Mouse (Mus musculus): ENCODE measurements at regions not wholly inside any gene's neighbourhood (a gene's known extent, or its start where the extent isn't known, plus 50 kb on each side); places are given as distances from the start of the nearest gene placed in this dataset.
"Not testable (repeated sequence)": the region's sequence is repeated elsewhere in the genome, so short reads cannot be mapped to it uniquely, and the experiment has no call there.

DNA sequence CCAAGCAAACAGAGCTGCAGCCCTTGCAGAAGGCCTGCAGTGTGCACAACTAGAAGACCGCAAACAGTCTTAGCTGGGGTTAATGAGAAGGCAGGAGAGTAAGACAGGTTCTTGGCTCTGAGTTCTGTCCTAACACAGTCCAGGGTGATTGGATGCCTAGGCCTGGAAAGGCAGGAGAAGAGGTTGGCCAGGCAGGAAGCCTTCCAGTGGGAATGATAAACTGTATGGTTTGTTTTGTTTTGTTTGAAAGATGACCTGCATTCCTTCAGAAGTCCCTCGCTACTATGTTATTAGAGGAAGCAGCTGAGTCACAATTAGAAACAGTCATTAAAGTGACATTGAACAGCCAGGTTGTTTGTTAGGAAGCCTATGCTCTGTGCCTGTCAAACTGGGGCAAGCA lies 831.5 kb downstream of the Gm9195 start:
- no peak for DNase-seq (ENCODE audit: low spot score in 2 of 2)

DNA sequence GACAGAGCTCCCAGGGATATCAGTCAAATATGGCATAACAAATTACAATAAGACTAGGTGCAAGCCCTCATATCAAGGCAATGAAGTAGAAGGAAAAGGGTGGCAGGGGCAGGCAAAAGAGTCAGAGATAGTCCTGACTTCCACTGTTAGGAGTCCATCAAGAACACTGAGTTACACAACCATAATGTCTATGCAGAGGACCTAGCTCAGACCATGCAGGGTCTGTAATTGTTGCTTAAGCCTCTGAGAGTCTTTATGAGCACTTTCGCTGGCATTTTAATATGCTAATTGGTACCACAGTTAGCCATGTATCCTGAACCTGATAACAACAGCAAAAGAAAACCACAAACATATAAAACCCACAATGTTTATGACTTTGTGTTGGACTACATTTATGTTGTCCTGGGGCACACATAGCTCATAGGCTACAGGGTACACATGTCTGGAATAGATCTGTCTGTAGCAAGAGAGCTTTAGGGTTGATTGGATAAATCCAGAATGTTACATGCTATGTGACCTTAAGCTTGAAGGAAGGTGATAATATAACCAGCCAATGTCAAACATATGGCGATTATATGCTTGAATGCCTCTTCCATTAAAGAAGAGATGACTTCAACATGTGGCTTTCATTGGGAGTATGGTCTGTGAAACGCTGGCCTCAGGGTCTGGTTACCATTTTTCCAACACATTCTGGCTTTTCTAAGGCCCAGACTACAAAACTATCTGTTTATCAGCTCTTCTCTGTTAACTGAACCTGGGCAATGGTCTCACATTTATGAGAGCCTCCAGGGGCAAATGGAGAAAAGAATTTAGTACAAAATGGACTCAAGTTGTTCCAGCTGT lies 836.6 kb downstream of the Gm9195 start:
- DNase-seq (ENCODE audit: low spot score in 2 of 2), result no peak

DNA sequence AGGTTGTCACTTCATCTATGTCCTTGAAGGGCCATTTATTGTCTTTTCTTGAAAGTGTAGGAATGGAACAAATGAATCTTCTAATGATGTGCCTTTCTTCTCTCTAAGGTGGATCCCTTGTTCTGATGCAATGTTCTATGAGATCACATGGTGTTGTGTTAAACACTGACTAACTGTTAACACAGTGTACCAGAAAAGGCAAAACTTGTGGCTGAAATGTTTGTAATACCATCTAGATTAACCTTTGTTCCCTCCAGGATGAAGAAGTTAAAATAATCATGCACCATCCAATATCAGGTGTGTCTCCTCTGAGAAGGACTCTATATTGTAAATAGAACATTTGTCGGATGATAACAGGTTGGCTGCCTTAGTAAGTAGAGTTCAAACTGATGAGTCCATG lies 849.1 kb downstream of the Gm9195 start:
- no peak for DNase-seq (ENCODE audit: low spot score in 2 of 2)

DNA sequence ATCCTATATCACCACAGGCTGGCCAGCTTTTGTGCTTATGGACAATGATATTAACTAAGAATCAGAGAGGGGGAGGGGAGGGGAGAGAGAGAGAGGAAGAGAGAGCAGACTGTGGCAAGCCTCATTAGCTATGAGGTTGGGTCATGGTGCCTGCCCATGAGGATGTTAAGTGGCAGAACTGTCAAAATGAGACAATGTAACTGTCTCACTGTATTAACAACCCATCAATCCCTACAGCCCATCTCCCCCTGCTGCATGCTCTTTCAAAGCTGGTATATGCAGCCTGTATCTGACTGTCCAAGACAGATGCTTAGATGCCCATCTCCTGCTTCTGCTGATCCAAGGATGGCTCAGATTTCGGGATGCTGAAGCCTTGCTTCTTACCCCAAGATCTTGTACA lies 852.6 kb downstream of the Gm9195 start:
- DNase-seq (ENCODE audit: low spot score in 2 of 2), result no peak

DNA sequence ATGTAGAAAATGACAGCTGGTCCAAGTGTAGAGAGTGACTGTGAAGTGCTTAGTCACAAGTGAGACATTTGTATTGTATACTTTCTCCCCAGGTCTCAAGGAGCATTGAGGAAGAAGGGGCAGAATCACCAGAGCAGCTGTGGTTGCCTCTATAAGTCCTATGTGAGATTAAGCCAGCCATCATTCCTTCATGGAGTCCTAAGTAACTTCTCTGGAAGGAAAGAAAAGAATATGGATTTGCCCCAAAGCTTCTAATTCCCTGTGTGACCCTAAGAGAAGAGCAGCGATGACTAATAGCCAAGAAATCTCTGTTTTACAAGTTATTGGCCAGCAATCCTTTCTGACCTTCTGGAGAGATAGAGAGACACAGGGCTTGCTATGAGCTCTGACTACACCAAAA lies 856.5 kb downstream of the Gm9195 start:
- no peak for DNase-seq (ENCODE audit: low spot score in 2 of 2)

DNA sequence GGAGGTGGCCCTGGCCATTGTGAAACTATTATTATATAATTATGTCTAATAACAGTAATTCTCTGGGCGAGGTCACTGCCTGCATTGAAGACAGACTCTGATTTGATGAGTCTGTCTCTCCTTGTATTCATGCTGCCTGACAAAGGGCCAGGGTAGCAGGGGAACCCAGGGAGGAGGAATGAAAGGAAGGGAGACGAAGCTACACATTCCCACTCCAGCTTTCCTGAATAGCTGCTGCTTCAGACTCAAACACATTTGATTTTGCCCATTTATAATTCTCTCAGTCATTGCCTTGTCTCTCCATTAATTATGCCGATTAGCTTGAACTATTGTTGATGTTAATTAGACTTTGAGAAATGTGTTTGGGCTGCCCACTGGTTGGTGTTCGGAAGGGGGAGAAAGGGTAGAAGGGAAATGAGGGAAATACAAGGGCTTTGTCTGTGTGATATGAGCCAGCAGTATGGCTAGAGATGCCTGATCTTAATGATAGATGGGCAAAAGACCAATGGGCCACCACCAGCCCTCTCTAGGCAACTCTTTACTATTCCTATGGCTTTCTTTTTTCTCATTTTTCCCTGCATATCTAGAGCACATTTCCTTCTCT lies 881.8 kb downstream of the Gm9195 start:
- DNase-seq (ENCODE audit: low spot score in 2 of 2), result no peak

DNA sequence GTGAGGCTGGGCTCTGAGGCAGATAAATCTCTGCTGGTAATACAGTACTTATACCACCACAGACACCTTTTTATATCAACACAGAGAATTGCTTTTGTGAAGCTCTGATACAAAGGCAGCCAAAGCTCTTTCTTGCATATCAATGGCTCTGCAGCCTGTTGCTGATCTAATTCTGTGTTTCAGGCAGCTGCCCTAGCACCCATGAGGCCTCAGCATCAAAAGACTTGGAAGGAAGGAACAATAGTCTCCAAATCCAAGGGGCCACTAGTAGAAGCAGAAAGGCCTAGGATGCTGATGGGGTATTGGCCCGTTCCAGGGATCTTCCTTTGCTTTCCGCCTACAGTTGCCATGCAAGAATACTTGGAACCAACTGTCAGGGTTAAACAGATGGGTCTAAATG lies 887.9 kb downstream of the Gm9195 start:
- DNase-seq (ENCODE audit: low spot score in 2 of 2), result no peak

DNA sequence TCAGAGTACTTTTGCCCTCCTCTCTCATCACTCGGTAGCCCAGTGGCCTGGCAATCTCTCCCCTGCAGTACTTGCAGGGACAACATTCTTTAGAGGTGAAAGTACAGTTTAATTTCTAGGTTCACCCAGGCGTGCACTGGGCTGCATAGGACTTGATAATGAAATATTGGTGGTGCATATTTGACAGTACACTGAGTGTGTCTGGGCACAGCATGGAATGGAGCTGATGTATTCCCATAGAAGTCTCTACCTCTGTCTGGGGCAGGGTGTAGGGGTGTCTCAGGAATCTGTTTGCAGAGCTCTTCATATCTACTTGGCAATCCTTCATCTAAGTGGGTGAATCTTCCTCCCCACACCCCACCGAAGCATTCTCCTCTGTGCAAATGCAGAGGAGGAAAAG lies 893.8 kb downstream of the Gm9195 start:
- no peak for DNase-seq (ENCODE audit: low spot score in 2 of 2)

DNA sequence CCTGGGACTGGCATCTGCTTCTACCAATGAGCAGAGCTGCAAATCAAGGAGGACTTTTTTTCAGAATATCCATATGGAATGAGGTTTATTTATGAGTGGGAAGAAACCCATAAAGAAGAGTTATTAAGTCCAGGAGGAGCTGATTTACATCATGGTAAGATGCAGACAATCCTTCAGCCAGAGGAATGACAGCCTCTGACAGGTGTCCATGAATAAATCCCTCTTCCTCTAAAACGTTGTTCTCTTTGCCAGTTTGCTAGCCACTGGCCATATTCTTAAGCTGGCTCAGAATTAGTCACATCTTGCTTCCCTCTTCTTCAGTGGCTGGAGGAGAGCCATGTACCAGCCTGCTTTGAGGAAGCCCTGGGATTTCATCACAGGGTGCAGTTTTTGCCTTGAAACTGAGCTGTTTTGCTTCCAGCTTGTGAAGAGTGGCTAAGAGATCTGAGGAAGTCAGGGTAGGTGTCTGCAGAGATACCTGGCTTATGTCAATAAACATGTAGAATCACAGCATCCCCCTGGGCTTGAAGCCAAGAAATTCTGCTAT lies 902.9 kb downstream of the Gm9195 start:
- DNase-seq (ENCODE audit: low spot score in 2 of 2), result no peak

DNA sequence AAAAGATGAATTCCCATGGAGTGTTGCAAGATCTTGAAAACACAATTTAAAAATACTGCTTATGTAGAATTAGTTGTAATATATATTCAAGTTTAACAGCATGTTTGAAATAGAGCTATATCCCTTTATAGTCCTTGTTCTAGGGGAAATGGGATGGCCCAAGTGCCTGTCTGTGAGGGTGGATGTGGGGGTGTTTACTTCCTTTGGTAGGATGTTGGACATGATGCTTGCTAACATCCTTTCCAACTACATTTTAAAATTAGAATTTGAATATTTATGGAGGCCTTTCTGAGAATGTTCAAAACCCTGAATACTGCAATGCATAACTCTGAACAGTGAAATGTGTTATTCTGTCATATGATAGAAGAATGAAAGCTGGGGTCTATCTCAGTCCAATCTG lies 903.6 kb downstream of the Gm9195 start:
- DNase-seq (ENCODE audit: low spot score in 2 of 2), result no peak

DNA sequence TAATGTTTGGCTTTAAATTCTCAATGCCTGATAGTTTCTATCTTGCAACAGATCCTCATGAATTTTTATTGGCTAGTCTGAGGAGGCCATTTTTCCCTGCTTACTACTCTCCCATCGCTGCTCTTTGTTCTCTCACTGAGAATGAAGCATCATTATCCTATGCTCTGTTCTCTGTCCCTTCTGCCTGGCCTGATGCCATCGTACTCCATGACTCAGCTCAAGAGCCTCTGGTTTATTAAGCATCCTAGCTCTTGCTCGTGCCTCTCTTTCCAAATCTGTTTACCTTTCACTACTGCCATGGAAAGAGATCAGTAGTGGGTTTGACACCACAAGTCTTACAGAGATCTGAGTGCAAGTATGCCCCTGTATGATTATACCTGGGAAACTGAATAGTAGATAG lies 926.8 kb downstream of the Gm9195 start:
- DNase-seq (ENCODE audit: low spot score in 2 of 2), result no peak

DNA sequence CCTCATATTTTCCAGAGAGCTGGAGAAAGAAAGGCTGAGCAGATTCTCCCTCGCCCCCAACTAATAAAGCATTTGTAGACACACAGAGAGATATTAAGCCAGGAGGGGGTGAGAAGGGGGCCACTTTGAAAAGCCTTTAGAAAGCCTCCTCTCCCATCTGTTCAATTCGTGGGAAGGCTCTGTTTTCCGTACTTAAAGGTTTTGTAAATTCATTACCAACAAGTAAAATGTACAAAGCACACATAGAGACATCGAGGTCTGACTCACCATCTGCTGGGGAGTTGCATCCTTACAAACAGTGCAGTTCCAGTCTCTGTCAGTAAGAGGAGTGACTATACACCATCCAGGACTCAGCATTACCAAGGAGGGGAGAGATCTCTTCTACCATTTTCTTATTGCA lies 929.7 kb downstream of the Gm9195 start:
- DNase-seq (ENCODE audit: low spot score in 2 of 2), result no peak

DNA sequence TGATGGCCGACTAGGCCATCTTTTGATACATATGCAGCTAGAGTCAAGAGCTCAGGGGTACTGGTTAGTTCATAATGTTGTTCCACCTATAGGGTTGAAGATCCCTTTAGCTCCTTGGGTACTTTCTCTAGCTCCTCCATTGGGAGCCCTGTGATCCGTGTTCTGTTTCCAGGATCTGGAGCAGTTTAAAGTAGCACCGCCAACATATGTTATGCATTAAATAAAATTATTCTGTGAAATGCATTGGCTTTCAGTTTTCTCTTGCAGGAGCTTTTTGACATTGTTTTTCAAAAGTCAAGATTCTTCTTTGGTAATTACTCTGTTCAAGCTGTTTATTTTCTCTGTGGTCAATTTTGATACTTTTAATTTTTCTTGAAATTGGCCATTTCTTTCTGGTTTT lies 937.3 kb downstream of the Gm9195 start:
- DNase-seq (ENCODE audit: low spot score in 2 of 2), result not testable (repeated sequence)

DNA sequence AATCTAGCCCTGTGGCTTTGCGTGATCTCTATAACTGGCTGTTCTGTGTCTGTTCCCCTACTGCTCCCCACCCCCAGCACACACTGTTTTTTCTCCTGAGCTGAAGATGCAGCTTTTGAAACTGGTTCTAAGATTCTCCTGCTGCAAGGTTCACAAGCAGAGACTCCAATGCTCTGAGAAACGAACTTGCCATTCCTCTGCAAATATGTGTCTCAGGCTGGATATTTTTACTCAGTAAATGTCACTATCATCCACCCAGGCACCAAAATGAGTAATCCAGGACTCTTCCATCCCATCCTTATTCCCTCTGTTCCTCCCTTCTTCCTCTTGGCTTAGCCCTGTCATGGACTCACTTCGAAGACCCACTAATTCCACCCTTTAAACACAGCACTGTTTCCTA lies 943.9 kb upstream of the Fam160b2 start:
- no peak for DNase-seq (ENCODE audit: low spot score in 2 of 2)

DNA sequence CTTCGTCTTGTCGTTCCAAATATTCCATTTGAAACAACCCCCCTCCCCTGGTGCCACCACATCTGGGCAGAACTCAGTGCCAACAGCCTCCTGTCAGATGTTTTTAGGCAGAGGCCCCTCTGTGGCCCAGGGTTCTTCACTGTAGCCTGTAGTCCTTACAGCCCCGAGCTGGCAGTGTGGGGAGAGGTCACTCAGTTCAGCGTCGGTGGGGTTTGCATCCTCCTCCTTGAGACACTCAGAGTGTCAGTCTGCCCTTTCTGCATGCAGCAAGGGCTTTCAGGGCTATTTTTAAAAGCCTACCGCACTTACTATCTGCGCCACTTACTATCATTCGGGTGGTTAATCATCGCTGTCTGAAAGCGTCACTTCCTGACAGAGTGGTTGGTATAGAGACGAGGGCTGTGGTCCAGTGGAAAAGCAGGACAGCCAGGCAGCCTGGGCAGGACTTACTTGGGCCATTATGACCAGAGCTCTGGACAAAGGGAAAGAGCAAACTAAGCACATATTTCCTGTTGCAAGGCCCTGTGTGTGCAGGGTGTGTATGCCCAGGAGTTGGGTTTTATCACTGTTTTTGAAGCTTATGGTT lies 932.5 kb upstream of the Fam160b2 start:
- DNase-seq (ENCODE audit: low spot score in 2 of 2), result no peak

DNA sequence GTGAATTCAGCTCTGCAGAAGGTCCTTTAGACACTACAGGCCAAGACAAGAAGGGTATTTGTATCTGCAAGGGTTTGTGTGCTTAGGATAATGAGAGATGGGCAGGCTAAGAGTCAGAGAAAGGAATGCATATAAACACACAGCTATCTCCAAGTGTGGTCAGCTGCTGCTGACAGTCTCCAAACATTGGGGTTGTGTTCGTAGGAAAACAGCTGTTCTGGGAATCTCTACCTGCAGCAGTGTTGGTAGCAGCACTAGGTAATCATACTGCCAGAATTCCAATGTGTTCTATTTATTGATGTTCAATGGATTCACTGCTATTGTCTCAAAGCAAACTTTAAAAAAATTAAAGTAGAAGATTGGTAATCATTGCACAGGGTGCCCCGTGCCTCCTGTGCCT lies 931.7 kb upstream of the Fam160b2 start:
- no peak for DNase-seq (ENCODE audit: low spot score in 2 of 2)

DNA sequence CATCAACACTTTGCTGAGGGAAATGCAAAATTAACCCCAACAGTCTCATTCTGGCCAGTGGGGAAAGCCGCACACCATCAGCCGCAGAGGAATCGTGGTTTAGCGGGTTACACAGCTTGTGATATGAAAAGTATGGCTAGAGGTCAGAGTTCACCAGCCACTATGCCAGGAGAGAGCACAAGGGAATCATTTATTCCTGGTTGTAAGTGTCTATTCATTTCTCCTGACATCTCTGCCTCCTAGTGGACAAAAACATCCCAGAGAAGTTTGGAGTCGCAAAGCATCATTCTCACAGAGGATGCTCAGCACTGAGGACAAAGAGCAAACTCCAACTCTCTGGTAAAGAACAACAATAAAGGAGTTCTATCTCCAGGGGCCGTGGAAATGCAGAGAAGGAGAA lies 930.8 kb upstream of the Fam160b2 start:
- no peak for DNase-seq (ENCODE audit: low spot score in 2 of 2)

DNA sequence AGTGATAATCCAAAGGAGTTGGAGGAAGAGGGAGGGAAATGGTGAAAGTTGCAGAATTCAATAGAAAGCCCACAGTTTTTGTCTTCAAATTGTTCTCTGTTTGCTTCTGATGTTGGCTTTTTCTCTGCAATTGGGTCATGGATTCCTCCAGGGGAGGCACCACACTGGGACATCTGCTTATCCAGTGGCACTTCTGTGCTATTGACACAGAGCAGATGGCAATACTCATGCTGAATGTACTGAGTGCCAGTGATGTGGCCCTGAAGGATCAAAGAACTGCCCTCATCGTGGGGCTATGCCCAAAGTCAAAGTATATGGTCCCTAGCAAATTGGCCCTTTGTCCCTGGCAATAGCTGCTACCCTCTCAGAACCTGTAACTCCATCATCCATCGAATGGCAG lies 918.9 kb upstream of the Fam160b2 start:
- no peak for DNase-seq (ENCODE audit: low spot score in 2 of 2)

DNA sequence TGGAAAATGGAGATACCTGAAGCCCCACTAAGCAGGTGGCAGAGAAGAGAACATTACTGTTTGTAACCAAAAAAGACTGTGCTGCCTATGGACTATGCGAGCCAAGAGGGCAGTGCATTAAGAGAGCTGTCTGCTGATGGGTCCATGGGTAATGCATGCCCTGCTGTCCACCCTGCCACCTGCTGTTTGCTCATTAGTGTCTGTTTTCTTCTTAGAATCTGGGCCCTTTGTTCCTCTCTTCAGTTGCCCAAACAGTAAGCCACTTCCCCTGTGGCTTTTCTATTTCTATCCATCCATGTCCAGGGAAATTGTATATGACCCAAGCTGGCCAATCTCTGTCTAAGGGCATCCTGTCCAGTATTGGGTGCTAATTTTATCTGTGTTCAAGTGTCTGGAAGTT lies 901.2 kb upstream of the Fam160b2 start:
- no peak for DNase-seq (ENCODE audit: low spot score in 2 of 2)

DNA sequence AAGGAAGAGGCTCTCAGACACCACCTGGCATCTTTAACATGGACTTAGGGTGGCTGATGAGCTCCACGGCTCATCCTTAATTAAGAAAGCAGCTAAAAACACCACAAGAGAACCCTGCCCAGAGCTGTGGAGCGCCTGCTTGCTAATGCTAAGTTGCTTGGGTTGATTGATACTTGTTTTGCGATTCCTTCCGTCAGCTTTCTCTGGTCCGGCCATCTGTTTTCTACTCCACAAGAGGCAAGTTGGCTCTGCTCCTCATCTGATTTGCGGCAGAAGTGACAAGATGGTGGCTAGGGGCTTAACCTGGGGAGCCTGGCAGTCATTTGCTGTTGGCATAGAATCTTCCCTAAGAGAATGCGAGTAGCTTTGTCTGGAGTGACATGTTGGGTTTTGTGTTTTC lies 891.6 kb upstream of the Fam160b2 start:
- DNase-seq (ENCODE audit: low spot score in 2 of 2), result no peak

DNA sequence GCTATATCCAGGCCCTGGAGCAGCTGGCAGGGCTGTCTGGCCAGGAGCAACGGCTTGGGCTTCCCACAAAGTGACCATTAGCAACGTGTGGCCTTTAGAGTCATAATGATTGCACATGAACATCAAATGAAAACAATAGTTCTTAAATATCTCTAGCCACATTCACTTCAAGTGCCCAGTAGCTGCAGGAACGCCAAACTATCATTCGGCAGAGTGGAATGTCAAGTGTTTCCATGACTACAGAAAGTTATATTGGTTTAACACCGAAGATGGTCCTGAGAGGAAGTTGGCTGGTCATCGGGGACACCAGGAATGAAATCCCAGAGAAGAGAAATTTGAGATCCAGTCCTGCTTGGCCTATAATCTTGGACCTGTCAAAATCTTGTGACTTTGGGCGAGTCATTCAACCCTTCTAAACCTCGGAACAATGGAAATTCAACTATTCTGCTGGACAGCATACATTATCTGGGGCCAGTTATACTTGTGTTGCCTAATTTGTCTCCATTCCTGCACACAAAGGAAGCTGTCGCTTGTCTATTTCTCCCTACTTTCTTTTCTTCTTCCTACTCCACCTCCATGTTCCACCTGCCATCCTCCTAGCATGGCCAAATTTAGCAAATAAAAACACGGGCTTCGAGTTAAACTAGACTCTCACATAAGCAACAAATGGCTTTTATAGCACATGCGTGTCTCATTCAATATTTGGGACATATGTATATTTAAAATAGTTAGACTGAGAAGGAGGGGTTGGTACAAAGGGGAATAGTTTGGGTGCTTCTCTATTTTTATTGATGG lies 886.7 kb upstream of the Fam160b2 start:
- no peak for DNase-seq (ENCODE audit: low spot score in 2 of 2)

DNA sequence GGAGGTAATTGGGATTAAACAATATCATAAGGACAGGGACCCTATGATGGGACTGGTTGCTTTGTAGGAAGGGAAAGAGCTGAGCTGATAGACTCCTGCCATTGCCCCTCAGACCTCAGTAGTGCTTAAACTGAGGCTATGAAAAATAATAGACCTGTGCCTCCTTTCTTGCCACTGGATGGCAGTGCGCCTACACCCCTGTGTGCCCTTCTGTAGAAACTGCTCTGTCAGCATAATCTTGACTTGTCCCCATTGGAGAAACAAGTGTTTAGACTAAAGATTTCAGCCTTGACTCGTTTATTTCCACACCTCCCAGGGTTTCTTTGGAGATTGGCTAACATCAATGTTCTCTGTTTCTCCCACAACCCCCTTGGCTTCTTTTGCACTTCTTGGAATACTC lies 876.0 kb upstream of the Fam160b2 start:
- DNase-seq (ENCODE audit: low spot score in 2 of 2), result no peak

All from urinary bladder, adult 18-20 months (tissue).